Mouse (Mus musculus) spleen, embryonic (tissue): ENCODE measurements around the gene Ier5.

Source experiments
- CTCF ChIA-PET: fragments of 350-600 bp; sonication (Branson Sonifier 250); formaldehyde crosslinking; loops from one replicate; lab custom pipeline; 2022; lab: Charles Lee

Ier5 gene

DNA sequence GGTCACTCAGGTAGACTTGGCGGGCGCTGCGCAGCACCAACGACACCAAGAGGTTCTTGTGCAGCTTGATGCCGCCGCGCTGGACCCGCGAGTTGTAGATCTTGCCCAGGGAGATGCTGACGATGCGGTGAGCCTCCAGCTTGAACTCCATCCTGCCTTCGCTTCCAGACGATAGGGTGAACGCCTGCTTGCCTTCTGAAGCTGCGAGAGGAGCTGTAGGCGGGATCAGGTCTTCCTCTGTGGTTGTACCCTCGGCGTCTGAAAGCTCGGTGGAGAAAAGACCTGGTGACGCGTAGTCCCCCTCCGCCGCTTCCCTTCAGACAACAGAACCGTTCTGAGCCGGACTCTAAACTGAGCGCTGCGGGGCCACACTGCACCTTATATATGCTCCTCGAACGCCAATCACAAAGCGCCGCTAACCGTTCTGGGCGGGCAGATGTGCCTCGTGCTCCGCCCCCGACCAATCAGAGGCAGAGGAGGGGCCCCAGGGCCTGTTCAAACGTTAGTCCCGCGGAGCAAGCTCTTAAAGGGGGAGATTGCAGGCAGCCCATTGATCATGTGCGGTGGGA, at the start of gene Ier5:
TSS of gene Ier5 (minus strand) at position 357 of the 569 bp plus-strand sequence.
- CTCF ChIA-PET = interaction anchor here (0.9 to 2.1 kb wide), 3 partner anchors 44 to 71 kb away, joined by 3 to 10 read pairs (median 5); no protein-coding TSS in a partner anchor

- CTCF ChIA-PET = interaction anchor here (0.5 kb wide), 1 partner anchor 1051 kb away, joined by 4 read pairs; no protein-coding TSS in a partner anchor
Observed at GRCm38 (mm10) chr1:155147228-155147627, 47.8 kb upstream of the Ier5 start.

DNA sequence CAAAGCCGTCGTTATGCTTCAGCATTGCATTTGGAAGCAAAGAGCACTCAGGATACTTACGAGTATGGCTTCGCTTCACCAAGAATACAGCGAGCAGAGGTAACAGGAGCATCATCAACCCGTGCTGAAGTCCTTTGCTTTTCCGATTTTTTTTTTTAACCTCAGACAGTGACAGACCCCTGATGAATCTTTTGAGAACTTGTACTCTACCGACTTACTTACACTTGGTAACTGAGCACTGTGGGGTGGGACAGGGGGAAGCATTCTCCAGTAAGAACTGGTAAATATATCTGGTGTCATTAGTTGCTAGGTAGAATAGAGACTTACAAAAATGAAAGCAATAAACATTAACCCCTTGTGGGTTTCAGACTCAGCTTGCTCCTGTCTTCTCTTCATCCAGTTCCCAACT, 47.1 kb upstream of the Ier5 start, which contains the start of gene Mr1:
TSS of gene Mr1 (minus strand) at position 243 of the 409 bp plus-strand sequence.
- CTCF ChIA-PET = no interaction called here

DNA sequence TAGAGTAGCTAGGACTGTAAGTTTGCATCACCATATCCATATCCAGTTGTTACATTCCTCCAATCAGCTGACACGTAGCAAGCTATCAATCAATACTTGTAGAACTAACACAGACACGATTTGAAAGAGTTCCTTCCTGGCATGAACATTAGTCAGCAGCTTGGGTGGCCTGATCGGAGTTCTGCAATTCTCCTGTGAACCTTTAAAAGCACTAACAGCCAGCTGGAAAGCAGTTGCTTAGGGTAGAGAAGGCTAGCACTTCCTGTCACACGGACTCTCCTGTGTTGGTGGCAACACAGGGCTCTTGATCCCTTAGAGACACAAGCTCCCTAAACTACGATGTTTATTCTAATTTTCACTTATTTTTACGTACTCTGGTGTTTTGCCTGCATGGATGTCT, 46.2 kb upstream of the Ier5 start:
- CTCF ChIA-PET = interaction anchor here (0.5 kb wide), 1 partner anchor 1328 kb away, joined by 3 read pairs; no protein-coding TSS in a partner anchor

DNA sequence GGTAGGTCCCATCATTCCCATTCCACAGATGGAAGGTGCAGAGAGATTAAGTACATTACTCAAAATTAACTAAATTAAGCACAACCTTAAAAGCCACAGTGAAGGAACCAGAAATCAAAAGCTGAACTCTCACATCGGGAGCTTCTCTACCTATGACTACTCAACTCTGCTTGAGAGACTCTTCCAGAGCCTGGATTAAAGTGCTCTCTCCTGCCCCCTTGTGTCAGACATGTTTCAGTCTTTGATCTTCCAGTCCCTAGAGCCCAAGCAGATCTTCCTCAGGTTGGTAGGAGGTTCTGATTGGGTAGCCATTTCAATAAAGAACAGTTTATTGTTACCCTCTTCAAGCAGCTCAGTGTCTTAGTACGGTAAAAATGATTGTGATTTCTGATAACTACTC, 40.6 kb upstream of the Ier5 start:
- CTCF ChIA-PET = interaction anchor here (1.0 to 1.1 kb wide), 2 partner anchors 89 to 93 kb away, joined by 4 to 14 read pairs; no protein-coding TSS in a partner anchor

DNA sequence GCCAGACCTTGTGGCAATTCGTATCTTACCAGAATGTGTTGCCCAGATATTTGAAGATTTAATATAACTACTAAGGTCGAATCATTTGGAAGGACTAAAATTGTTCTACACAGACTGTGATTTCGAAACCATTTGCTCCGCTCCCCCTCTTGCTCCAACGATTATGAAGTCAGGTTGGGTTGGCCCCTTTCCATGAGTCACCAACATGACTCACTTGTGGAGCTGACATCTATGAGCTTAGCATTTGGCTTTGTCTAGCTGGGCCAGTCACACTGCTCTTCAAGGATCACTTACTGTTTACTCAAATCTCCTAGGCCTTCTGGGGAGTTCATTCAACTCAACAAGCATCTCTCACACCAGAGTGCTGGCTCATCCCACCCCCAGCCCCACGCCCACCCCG, 39.4 kb upstream of the Ier5 start:
- CTCF ChIA-PET = no interaction called here

DNA sequence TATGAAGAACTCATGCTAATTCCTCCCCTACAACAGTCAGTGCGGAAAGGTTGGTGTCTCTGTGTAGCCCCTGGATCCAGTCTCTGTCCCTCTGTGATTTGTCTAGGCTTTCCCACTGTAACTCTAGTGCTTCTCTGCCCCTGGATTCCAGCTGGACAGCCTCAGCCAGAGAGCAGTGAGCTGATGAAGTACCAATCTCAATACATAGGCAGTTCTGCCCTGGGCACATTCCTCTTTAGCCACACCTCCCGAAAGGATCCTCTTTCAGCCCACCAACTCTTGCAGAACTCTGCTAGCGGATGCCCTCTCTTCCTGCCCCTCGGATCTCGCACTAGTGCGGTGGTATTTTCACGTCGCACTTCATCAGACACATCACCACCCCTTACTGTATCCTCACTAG, 35.4 kb upstream of the Ier5 start:
- CTCF ChIA-PET = no interaction called here

- CTCF ChIA-PET = no interaction called here
Observed at GRCm38 (mm10) chr1:155127429-155127934, 28.0 kb upstream of the Ier5 start.

DNA sequence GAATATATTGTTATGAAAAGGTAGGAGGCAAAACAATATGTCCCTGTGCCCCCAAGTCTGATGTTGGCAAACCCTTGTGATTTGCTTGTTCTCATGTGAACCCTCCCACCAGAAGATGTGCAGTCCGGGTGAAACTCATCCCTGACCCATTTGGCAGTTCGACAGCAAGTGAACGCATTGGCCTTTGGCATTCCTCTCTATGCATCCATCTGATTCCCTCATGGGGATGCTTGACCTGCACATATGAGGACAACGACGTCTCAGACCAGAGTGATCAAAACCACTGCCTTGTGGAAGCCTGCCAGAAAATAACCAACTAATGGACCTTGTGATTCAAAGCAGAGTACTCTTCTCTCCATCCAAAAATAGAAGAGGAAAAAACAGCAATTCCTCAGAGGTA, 27.3 kb upstream of the Ier5 start:
- CTCF ChIA-PET = no interaction called here

DNA sequence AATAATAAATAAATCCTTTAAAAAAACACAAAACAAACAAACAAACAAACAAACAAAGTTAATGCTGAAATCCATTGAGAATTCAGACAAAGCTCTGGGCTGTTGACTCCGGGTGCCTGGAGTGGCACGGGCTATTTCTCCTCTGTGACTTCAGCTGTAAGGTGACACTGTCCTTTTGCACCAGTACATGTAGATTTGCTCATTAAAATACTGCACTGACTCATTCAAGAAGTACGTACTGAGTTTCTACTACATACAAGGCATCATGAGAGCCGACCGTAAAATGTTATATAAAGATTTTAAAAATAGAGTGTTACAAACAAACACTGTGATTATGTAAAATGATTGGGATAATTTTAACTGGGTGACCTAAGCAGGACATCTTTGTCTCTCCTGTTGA, 25.0 kb upstream of the Ier5 start:
- CTCF ChIA-PET = interaction anchor here (1.2 kb wide), 1 partner anchor 28 kb away, joined by 10 read pairs; no protein-coding TSS in a partner anchor

DNA sequence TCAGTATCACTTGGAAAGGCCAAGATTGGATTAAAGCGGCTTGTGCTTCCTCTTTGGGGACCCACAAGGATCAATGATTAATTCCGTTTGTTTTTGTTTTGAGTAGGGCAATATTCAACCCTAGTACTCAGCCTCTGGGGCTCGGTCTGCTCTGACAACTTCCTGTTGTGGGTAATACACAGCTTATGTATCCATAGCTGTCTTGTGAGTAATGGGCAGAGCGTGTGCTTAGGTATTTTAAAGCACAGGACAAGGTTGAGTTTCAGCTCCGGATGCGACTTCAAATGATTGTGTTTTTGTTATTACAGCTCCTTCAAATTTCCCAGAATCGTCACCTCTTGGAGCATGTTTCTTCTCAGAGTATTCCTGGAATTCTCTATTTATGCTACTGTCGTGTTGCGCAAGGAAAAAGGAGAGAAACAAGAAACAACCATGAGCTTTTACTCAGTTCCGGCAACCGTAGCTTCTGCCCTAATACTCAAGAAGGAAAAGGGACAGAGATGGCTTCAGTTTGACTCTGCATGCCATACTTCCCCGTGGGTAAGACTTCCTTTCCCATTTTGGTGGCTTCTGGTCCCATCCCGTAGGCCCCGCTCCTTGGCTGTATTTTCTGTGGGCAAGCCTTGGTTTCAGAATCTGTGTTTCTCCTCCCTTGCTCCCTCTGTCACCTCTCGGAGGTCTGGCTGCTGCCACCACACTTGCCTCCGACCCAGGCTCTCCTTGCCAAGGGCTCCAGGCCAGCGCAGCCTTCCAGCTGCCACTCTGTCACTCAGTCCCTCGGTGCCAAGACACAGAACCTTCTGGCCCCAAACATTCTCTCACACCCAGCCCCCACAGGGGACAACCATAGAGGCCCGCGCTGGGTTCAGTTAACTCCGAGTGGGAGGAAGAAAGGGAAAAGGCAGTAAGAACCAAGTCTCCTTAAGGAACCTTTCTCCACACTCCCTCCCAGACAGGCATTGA, 22.8 kb upstream of the Ier5 start:
- CTCF ChIA-PET = interaction anchor here (0.5 to 1.1 kb wide), 3 partner anchors 32 to 255 kb away, joined by 3 to 4 read pairs (median 3); no protein-coding TSS in a partner anchor

- CTCF ChIA-PET = no interaction called here
Observed at GRCm38 (mm10) chr1:155119719-155120118, 20.3 kb upstream of the Ier5 start.

DNA sequence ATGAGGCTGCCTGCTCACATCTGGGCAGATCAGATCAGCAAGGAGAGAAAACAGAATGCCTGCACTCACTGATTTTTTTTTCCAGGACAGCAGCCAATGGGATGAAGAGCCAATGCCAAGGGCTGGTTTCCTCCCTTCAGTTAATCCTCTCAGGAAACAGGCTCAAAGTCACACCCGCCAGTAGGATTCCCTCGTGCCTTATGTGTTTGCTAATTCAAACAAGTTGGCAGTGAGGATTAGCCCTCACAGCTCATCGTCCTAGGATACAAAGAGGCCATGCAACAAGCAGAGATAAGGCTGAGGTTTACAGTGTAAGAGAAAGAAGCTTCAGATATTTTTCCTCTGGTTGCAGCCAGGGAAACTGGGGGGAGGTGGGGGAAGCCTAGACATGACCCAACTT, 14.5 kb upstream of the Ier5 start:
- CTCF ChIA-PET = no interaction called here

GRCm38 (mm10) chr1:155112875-155113274, 13.4 kb upstream of the Ier5 start:
- CTCF ChIA-PET = no interaction called here

DNA sequence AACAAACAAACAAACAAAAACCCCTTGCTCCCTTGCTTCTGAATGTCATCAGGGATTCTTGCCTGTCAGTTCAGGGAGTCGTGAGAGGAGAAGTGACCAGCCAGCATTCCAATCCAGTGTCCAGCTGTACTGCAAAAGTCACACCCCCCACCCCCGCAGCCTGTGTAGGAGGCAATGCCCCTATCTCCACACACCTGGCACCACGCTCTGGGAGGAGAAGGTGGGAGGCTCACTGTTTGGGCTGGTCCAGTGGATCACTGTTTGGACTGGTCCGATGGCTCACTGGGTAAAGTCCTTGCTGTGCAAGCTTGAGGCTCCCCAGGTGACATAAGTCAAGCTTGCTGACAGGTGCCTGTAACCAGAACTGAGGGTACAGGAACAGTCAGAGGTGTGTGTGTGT, 12.7 kb upstream of the Ier5 start:
- CTCF ChIA-PET = no interaction called here

DNA sequence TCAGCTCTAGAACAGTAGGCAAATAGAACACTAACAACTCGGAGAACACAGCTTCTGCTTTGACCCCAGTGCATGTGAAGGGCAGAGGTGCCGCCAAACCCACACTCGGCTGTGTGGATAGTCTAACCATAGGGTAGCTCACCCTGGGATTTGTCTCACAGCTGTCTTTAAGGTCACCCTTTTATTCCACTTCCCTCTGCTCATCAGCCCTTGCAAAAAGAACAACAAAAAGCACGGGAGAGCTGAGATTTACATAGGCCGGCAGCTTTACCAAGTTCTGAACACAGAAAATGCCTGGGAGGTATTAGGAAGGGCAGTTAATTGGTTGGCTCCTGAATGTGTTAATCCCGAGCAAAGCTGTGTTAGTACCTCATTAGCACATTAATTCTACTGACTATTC, 12.1 kb upstream of the Ier5 start:
- CTCF ChIA-PET = no interaction called here

- CTCF ChIA-PET = interaction anchor here (0.7 kb wide), 1 partner anchor 262 kb away, joined by 3 read pairs; no protein-coding TSS in a partner anchor
Observed at GRCm38 (mm10) chr1:155109387-155110350, 10.2 kb upstream of the Ier5 start.

DNA sequence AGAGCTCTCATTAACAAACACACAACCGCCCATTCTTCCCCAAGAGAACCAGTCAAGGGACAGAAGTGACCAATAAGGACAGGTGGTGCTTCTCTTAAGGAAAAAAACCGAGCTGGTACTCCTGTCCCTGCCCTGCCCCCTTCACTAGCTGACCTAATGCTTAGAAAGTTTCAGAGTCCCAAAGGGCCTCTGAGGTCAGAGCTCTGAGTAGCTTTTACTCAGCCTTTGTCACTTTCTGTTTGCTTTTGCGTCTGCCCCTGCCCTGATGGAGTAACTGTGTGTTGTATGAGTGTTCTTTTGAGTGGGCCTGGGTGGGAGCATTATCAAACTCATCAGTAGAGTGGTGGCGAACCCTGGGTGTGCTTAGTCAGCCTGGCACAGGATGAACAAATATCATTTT, 9.0 kb upstream of the Ier5 start:
- CTCF ChIA-PET = no interaction called here

DNA sequence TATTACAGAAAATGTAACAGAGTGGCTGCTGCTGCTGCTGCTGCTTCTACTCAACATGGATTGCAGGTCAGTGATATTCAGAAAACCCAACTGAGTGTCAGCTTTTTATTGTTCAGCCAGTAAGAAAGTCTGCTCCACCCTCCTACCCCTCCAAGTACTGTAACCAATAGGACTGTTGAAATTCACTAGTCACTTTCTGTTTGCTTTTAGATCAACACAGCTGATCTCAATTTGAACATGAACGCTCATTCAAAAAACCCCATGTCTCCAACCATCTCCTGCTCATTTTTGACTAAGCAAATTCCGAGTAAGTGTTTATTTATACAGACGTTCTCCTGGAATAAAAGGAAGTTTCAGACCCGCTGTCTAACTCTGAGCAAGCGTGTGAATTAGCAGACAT, 8.4 kb upstream of the Ier5 start:
- CTCF ChIA-PET = interaction anchor here (1.3 kb wide), 1 partner anchor 10 kb away, joined by 4 read pairs; no protein-coding TSS in a partner anchor

GRCm38 (mm10) chr1:155106310-155106709, 6.9 kb upstream of the Ier5 start:
- CTCF ChIA-PET = no interaction called here

DNA sequence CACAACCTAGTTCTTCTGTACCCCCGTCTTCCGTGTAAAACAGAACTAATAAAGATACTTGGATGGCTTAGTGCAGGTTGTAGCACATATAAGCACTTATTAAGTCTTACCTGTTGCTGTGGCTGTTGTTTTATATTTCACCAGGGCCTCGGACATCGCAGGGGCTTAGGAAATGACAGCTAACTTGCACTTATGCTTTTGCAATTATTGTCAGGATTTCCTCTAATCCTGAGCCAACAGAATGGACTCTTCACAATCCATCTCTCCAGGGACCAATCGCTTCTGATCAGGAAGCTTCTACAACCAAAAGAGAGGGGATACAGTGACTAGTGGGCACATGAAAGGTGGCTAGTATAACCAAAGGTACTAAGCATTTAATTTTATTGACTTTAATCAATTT, 4.6 kb upstream of the Ier5 start:
- CTCF ChIA-PET = no interaction called here
